Mouse (Mus musculus): ENCODE results near the gene Pcyt2. TPM values are rescaled to one million over a fixed set of nuclear protein-coding genes. Genes with fewer than 3 reads are reported as not detected.

Gene Pcyt2
- total and polyA plus RNA-seq, 2 experiments from 2014 or later = 69.6 to 76.7 TPM

DNA sequence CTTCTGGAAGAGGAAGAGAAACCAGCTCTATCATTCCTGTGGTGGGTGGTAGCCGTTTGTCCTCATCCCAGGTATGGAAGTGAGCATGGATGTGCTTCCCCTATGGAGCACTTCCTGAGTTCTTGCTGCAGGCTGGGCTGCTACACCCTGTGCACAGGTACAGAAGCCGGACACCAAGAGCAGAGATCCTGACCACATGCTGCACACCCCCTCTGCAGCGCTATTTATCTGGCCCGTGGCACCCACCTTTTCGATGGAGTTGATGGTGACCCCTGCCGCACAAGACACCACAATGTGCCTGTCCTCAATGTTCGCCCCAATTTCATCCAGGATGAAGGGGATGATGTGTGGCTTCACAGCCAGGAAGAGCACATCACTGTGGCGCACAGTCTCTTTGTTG lies 24.1 kb upstream of the Pcyt2 start:
- no peaks in the 10 kb centered on the region for H3K27me3 ChIP-seq (ENCODE audit: control insufficient read depth, insufficient read depth, low read length)
- no peak overlapping the region for H3K4me2 ChIP-seq (ENCODE audit: low read depth, low read length)
- WGBS = 84% methylated on average over 8 of the region's 8 CpGs
- ATAC-seq (ENCODE audit: insufficient read depth, low read depth) = no peak
- DNase-seq (ENCODE audit: low spot score) = no peak
- H3K27ac ChIP-seq (ENCODE audit: low read depth) = no peak overlapping the region
- peaks cover 20% of the 10 kb centered on the region for H3K4me1 ChIP-seq (ENCODE audit: control insufficient read depth, insufficient read depth)
- H3K36me3 ChIP-seq (replicated peaks; ENCODE audit: control insufficient read depth, insufficient read depth, low read length) = no peaks in the 10 kb centered on the region
- no peaks in the 10 kb centered on the region for H3K9me3 ChIP-seq (replicated peaks; ENCODE audit: control insufficient read depth, low read length)
- no peak for TF ChIP-seq EP300 (IDR thresholded peaks at IDR 0.05; ENCODE audit: low read depth)
- TF ChIP-seq CTCF (IDR thresholded peaks at IDR 0.05; ENCODE audit: low read depth) = no peak
- H3K9ac ChIP-seq (replicated peaks; ENCODE audit: low read depth, low read length) = no peak overlapping the region
- no peak overlapping the region for H3K4me3 ChIP-seq (ENCODE audit: low read depth, low read length)

DNA sequence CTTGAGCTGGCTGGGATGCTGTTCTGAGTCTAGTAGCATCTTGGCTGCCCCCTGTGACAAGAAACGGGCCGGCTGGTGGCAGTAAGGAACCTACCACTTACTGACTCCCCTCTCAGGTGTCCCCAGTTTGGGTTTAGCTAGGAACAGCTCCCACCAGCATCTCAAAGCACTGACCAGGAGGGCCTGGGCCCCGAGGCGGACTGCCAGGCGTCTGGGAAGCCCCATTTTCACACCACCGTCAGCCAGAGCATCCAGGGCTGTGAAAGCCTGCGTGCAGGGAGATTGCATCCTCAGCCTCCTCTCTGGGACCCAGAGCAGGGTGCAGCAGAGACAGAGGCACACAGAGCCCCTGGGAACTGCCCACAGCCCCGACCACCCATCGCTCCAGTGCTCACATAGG lies 23.5 kb upstream of the Pcyt2 start:
- whole genome bisulfite sequencing = 51% methylated on average over 9 of the region's 9 CpGs
- no peak for TF ChIP-seq EP300 (IDR thresholded peaks at IDR 0.05; ENCODE audit: low read depth)
- TF ChIP-seq CTCF (IDR thresholded peaks at IDR 0.05; ENCODE audit: low read depth) = no peak
- no peak overlapping the region for H3K4me2 ChIP-seq (ENCODE audit: low read depth, low read length)
- no peaks in the 10 kb centered on the region for H3K36me3 ChIP-seq (replicated peaks; ENCODE audit: control insufficient read depth, insufficient read depth, low read length)
- H3K27me3 ChIP-seq (ENCODE audit: control insufficient read depth, insufficient read depth, low read length) = no peaks in the 10 kb centered on the region
- H3K4me1 ChIP-seq (ENCODE audit: control insufficient read depth, insufficient read depth) = peaks cover 14% of the 10 kb centered on the region
- no peak overlapping the region for H3K27ac ChIP-seq (ENCODE audit: low read depth)
- no peak overlapping the region for H3K4me3 ChIP-seq (ENCODE audit: low read depth, low read length)
- no peak overlapping the region for H3K9ac ChIP-seq (replicated peaks; ENCODE audit: low read depth, low read length)
- no peaks in the 10 kb centered on the region for H3K9me3 ChIP-seq (replicated peaks; ENCODE audit: control insufficient read depth, low read length)
- ATAC-seq (ENCODE audit: insufficient read depth, low read depth) (no peak), DNase-seq (ENCODE audit: low spot score) (no peak)

DNA sequence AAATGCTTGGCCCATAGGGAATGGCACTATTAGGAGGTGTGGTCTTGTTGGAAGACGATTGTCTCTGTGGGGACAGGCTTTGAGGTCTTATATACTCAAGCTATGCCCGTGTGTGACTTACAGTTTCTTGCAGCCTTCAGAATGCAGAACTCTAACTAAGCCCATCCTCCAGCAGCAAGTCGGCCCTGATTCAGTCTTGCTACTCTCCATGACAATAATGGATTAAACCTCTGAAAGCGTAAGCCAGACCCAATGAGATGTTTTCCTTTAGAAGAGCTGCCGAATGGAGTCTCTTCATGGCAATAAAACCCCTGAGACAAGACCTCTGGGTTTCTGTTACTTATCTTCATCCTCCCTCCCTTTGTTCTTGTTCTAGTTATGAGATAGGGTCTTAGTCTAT lies 17.1 kb upstream of the Pcyt2 start:
- no peaks in the 10 kb centered on the region for H3K9me3 ChIP-seq (replicated peaks; ENCODE audit: control insufficient read depth, low read length)
- H3K4me2 ChIP-seq (ENCODE audit: low read depth, low read length) = no peak overlapping the region
- H3K9ac ChIP-seq (replicated peaks; ENCODE audit: low read depth, low read length) = no peak overlapping the region
- H3K4me3 ChIP-seq (ENCODE audit: low read depth, low read length) = no peak overlapping the region
- 85% methylated on average over 5 of the region's 5 CpGs for WGBS
- H3K4me1 ChIP-seq (ENCODE audit: control insufficient read depth, insufficient read depth) = peaks cover 26% of the 10 kb centered on the region
- H3K36me3 ChIP-seq (replicated peaks; ENCODE audit: control insufficient read depth, insufficient read depth, low read length) = no peaks in the 10 kb centered on the region
- no peak for TF ChIP-seq EP300 (IDR thresholded peaks at IDR 0.05; ENCODE audit: low read depth)
- TF ChIP-seq CTCF (IDR thresholded peaks at IDR 0.05; ENCODE audit: low read depth) = no peak
- H3K27me3 ChIP-seq (ENCODE audit: control insufficient read depth, insufficient read depth, low read length) = no peaks in the 10 kb centered on the region
- ATAC-seq (ENCODE audit: insufficient read depth, low read depth) (no peak), DNase-seq (ENCODE audit: low spot score) (no peak)
- no peak overlapping the region for H3K27ac ChIP-seq (ENCODE audit: low read depth)

DNA sequence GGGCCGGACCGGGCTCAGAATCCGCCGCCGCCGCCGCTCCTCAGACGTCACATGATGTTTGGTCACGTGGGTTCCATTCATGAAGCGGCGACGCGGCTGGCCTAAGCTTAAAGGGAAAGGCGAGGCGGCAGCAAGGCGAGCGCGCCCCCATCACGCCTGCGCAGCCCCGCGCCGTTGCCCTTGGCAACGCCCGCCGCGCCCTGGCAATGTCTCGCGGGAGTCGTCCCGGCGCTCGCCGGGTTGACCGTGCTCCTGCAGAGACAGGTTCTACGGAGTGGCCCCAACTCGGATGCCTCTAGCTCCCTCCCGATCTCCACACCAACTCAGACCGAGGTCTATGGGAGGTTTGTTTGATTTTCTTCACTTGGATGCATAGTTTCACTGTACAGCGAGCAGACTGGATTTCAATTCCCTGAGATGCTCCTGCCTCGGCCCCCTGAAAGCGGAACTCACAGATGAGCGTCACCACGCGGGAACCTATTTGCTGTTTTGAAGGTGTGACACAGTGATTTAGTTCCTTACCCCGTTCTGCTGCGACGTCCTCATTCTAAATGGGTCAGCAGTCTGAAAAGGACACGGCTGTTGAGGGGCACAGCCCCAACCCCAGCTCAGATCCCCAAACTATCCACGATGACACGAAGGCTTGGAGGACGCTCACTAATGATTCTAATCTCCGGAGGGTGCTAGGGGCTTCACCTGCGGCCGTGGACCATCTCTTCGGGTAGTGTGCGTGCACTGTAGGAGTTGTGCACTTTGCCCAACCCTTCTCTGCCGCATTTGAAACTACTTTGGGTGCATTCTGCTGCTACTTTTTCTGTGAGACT lies 16.0 kb upstream of the Pcyt2 start, which contains the start of gene Mafg:
Gene Mafg (minus strand): TSS at position 81 of the 824 bp plus-strand sequence.
- peak within 1 kb of the TSS; percentile 96 for H3K4me2 ChIP-seq (ENCODE audit: low read depth, low read length)
- TF ChIP-seq CTCF (IDR thresholded peaks at IDR 0.05; ENCODE audit: low read depth) (no peak), EP300 (IDR thresholded peaks at IDR 0.05; ENCODE audit: low read depth) (no peak)
- H3K27ac ChIP-seq (ENCODE audit: low read depth) = peak within 1 kb of the TSS; percentile 89
- no peaks in the 10 kb centered on the region for H3K9me3 ChIP-seq (replicated peaks; ENCODE audit: control insufficient read depth, low read length)
- no peaks in the 10 kb centered on the region for H3K27me3 ChIP-seq (ENCODE audit: control insufficient read depth, insufficient read depth, low read length)
- DNase-seq (ENCODE audit: low spot score) = peak; percentile 97
- H3K4me1 ChIP-seq (ENCODE audit: control insufficient read depth, insufficient read depth) = peaks cover 31% of the 10 kb centered on the region
- H3K4me3 ChIP-seq (ENCODE audit: low read depth, low read length) = peak within 1 kb of the TSS; percentile 90
- H3K9ac ChIP-seq (replicated peaks; ENCODE audit: low read depth, low read length) = peak within 1 kb of the TSS; percentile 94
- H3K36me3 ChIP-seq (replicated peaks; ENCODE audit: control insufficient read depth, insufficient read depth, low read length) = peaks cover 8% of the 10 kb centered on the region
- 11% methylated on average over 50 of the region's 58 CpGs for WGBS
- ATAC-seq (ENCODE audit: insufficient read depth, low read depth) = peak; percentile 91

DNA sequence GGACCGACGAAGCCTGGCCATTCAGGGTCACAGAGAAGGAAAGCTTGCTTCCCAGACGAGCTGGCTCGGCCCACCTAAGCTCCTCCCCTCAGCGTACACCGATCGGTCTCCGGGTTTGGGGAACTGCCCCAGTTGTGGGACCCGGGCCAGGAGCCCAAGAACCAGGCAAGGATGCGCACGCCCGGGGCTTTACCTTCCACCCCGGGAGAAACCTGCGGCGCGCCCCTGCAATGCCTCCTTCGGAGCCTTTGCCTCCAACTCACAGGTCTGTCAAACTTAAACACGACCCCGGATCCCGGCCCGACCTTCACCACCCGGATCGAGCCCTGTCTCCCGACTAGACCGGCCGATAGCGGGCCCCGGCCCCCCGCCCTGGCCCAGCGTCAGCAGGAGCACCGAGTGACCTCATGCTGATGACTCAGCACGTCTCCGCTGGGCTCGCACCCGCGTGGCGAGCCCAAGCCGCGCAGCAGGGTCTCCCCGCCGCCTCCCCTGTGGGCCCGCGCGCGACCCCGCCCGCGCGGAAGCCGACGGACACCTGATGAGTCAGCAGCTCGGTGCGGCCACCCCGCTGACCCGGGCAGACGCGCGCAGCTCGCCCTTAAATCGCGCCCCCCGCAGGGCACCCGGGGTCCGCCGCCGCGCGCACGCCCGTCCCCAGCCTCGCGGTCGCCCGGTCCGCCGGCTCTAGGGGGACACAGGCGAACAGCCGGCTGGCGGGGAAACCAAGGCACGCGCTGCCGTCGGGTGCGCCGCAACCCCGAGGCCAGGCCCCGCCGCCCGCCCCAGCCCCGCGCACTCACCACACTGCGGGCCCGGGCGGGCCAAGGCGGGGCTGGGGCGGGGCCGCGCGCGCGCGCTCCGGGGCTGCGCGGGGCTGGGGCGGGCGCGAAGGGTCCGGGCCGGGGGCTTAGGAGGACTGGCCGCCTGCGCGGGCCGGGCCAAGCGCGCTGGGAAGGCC lies 15.1 kb upstream of the Pcyt2 start:
- no peak for TF ChIP-seq EP300 (IDR thresholded peaks at IDR 0.05; ENCODE audit: low read depth)
- no peak for TF ChIP-seq CTCF (IDR thresholded peaks at IDR 0.05; ENCODE audit: low read depth)
- no peaks in the 10 kb centered on the region for H3K27me3 ChIP-seq (ENCODE audit: control insufficient read depth, insufficient read depth, low read length)
- DNase-seq (ENCODE audit: low spot score) (peak; percentile 58), ATAC-seq (ENCODE audit: insufficient read depth, low read depth) (peak; percentile 70)
- peak overlapping the region; percentile 90 for H3K4me3 ChIP-seq (ENCODE audit: low read depth, low read length)
- under 1% methylated on average over 86 of the region's 116 CpGs for WGBS
- peaks cover 31% of the 10 kb centered on the region for H3K4me1 ChIP-seq (ENCODE audit: control insufficient read depth, insufficient read depth)
- H3K36me3 ChIP-seq (replicated peaks; ENCODE audit: control insufficient read depth, insufficient read depth, low read length) = peaks cover 10% of the 10 kb centered on the region
- no peaks in the 10 kb centered on the region for H3K9me3 ChIP-seq (replicated peaks; ENCODE audit: control insufficient read depth, low read length)
- peak overlapping the region; percentile 96 for H3K4me2 ChIP-seq (ENCODE audit: low read depth, low read length)
- peak overlapping the region; percentile 94 for H3K9ac ChIP-seq (replicated peaks; ENCODE audit: low read depth, low read length)
- peak overlapping the region; percentile 89 for H3K27ac ChIP-seq (ENCODE audit: low read depth)
